Mouse (Mus musculus) myocyte (in vitro differentiated cells): ENCODE measurements at regions not wholly inside any gene's neighbourhood (a gene's known extent, or its start where the extent isn't known, plus 50 kb on each side); places are given as distances from the start of the nearest gene placed in this dataset.

ENCODE experiments used
- CEBPB ChIP-seq: IDR thresholded peaks from 2 replicates; pipeline ENCODE4 v1.6.1; 2011; ENCODE audit warnings: mild to moderate bottlenecking, moderate library complexity; ENCODE audit not compliant: poor library complexity, insufficient read depth, severe bottlenecking
- E2F4 ChIP-seq: IDR thresholded peaks from one replicate; pipeline ENCODE4 v1.6.1; 2011; ENCODE audit warnings: mild to moderate bottlenecking, control low read depth, moderate library complexity; ENCODE audit not compliant: insufficient read depth
- MAX ChIP-seq: IDR thresholded peaks from one replicate; pipeline ENCODE4 v1.6.1; 2011; ENCODE audit warnings: low read depth, mild to moderate bottlenecking, control low read depth
- MYOD1 ChIP-seq, 3 experiments: IDR thresholded peaks; one replicate each; pipeline ENCODE4 v1.6.1; 2011; ENCODE audit warnings: control low read depth in 2 of 3, low read depth in 2 of 3, mild to moderate bottlenecking in 2 of 3, moderate library complexity in 1 of 3; ENCODE audit not compliant: insufficient read length in 2 of 3, control insufficient read depth in 1 of 3
- MYOG ChIP-seq, 3 experiments: IDR thresholded peaks; one replicate each; pipeline ENCODE4 v1.6.1; 2011; ENCODE audit warnings: control low read depth in 2 of 3, low read depth in 2 of 3, mild to moderate bottlenecking in 2 of 3; ENCODE audit not compliant: insufficient read length in 2 of 3, control insufficient read depth in 1 of 3, insufficient read depth in 1 of 3
- POLR2A ChIP-seq: IDR thresholded peaks from one replicate; pipeline ENCODE4 v1.6.1; 2011; ENCODE audit warnings: low read depth, mild to moderate bottlenecking, control low read depth, moderate library complexity; ENCODE audit not compliant: insufficient read length
- POLR2AphosphoS2 ChIP-seq: IDR thresholded peaks from one replicate; pipeline ENCODE4 v1.6.1; 2011; ENCODE audit warnings: low read depth, control low read depth; ENCODE audit not compliant: insufficient read length
- REST ChIP-seq: IDR thresholded peaks from one replicate; pipeline ENCODE4 v1.6.1; 2011; ENCODE audit warnings: mild to moderate bottlenecking, control low read depth, moderate library complexity; ENCODE audit not compliant: insufficient read depth, insufficient read length
- TCF12 ChIP-seq: IDR thresholded peaks from one replicate; pipeline ENCODE4 v1.6.1; 2011; ENCODE audit warnings: mild to moderate bottlenecking, control low read depth; ENCODE audit not compliant: poor library complexity, insufficient read depth, severe bottlenecking
- TCF3 ChIP-seq: IDR thresholded peaks from one replicate; pipeline ENCODE4 v1.6.1; 2011; ENCODE audit warnings: low read depth, control low read depth; ENCODE audit not compliant: insufficient read length
- USF1 ChIP-seq: IDR thresholded peaks from one replicate; pipeline ENCODE4 v1.6.1; 2011; ENCODE audit warnings: low read depth, mild to moderate bottlenecking, control low read depth, moderate library complexity

GRCm38 (mm10) chr4:101352178-101352577 lies 66.9 kb upstream of the Ak4 start:
- TF ChIP-seq TCF12 (no peak), TCF3 (no peak), REST (no peak), POLR2A (no peak), MAX (no peak), MYOD1 (IDR thresholded peaks at IDR 0.05; ENCODE audit: control insufficient read depth in 1 of 3, insufficient read length in 2 of 3, low read depth in 2 of 3) (no peak), POLR2AphosphoS2 (no peak), USF1 (no peak), MYOG (IDR thresholded peaks at IDR 0.05; ENCODE audit: control insufficient read depth in 1 of 3, insufficient read depth in 1 of 3, insufficient read length in 2 of 3, low read depth in 2 of 3) (no peak), E2F4 (no peak), CEBPB (no peak)
